Mouse (Mus musculus) CH12.LX (cell line): ENCODE data around the gene Plpp3. TPM values are rescaled to one million over a fixed set of nuclear protein-coding genes. Genes with fewer than 3 reads are reported as not detected.
A peak's percentile ranks its signal among the peaks of the same experiment; 100 is the strongest.

Experiments used
- DNase-seq: peaks from one replicate; pipeline ENCODE4 v3.0.0-alpha.2; 2013; ENCODE audit errors: extremely low read depth
- H3K27ac ChIP-seq: 2 replicates; pipeline ENCODE4 v1.5.1; 2012; ENCODE audit warnings: low read depth, mild to moderate bottlenecking, control low read depth, moderate library complexity; ENCODE audit not compliant: insufficient read depth
- H3K27me3 ChIP-seq: replicated peaks from 2 replicates; pipeline ENCODE3; 2012; ENCODE audit warnings: inconsistent platforms
- H3K36me3 ChIP-seq, 2 experiments: replicated peaks in 1 of 2; 2 replicates each; pipeline versions ENCODE3 to v1.6.1; 2012; ENCODE audit warnings: inconsistent platforms in 1 of 2, low read length in 1 of 2, mild to moderate bottlenecking in 1 of 2, mixed read lengths in 1 of 2, moderate library complexity in 1 of 2; ENCODE audit not compliant: control insufficient read depth in 1 of 2, insufficient read depth in 1 of 2
- H3K4me1 ChIP-seq, 2 experiments: 2 replicates each; pipeline ENCODE4 v1.6.1; 2012; ENCODE audit warnings: inconsistent platforms in 1 of 2, moderate library complexity in 1 of 2; ENCODE audit not compliant: insufficient read depth in 2 of 2, control insufficient read depth in 1 of 2
- H3K4me2 ChIP-seq: 2 replicates; pipeline ENCODE4 v1.6.1; 2012; ENCODE audit warnings: low read depth, mild to moderate bottlenecking, control low read depth; ENCODE audit not compliant: poor library complexity, insufficient read depth, severe bottlenecking
- H3K4me3 ChIP-seq, 3 experiments: fragments of 150-350 bp in 1 of 3; sonication (generic) in 1 of 3; replicated peaks in 1 of 3; 2 replicates each; pipeline versions ENCODE3 to v1.5.1; 2011 to 2012; ENCODE audit warnings: low read depth in 2 of 3, low read length in 2 of 3, mild to moderate bottlenecking in 2 of 3, moderate library complexity in 2 of 3, control low read depth in 1 of 3, improper control_type of control experiment in 1 of 3, inconsistent platforms in 1 of 3, mixed read lengths in 1 of 3; ENCODE audit not compliant: poor library complexity in 1 of 3
- H3K79me2 ChIP-seq: replicated peaks from 2 replicates; pipeline ENCODE4 v1.6.1; 2012; ENCODE audit warnings: mild to moderate bottlenecking, moderate library complexity; ENCODE audit not compliant: control insufficient read depth, poor library complexity, insufficient read depth, severe bottlenecking; ENCODE audit errors: extremely low read depth
- H3K9ac ChIP-seq: 2 replicates; pipeline ENCODE4 v1.6.1; 2012; ENCODE audit warnings: low read depth, mild to moderate bottlenecking, control low read depth, moderate library complexity; ENCODE audit not compliant: insufficient read depth
- H3K9me3 ChIP-seq: replicated peaks from 2 replicates; pipeline ENCODE3; 2012; ENCODE audit warnings: low read length, inconsistent platforms, mixed read lengths
- CTCF ChIP-seq, 2 experiments: IDR thresholded peaks in 1 of 2; conservative IDR thresholded peaks in 1 of 2; 2 replicates each; pipeline ENCODE4 v1.5.1; 2011 to 2012; ENCODE audit warnings: low read depth in 2 of 2, low read length in 2 of 2, improper control_type of control experiment in 1 of 2, inconsistent platforms in 1 of 2, mild to moderate bottlenecking in 1 of 2, moderate library complexity in 1 of 2
- GABPA ChIP-seq: IDR thresholded peaks from 2 replicates; pipeline ENCODE4 v1.6.1; 2012; ENCODE audit warnings: low read depth, low read length, improper control_type of control experiment, inconsistent platforms; ENCODE audit not compliant: insufficient replicate concordance
- IRF4 ChIP-seq: IDR thresholded peaks from 2 replicates; pipeline ENCODE4 v1.6.1; 2014; ENCODE audit warnings: low read depth, mild to moderate bottlenecking, inconsistent platforms, low read length, improper control_type of control experiment
- JUND ChIP-seq: conservative IDR thresholded peaks from 2 replicates; pipeline ENCODE4 v1.6.1; 2011; ENCODE audit warnings: low read depth, low read length, improper control_type of control experiment
- MAFK ChIP-seq: IDR thresholded peaks from 2 replicates; pipeline ENCODE4 v1.6.1; 2011; ENCODE audit warnings: low read length, improper control_type of control experiment; ENCODE audit not compliant: insufficient replicate concordance
- MAX ChIP-seq: IDR thresholded peaks from 2 replicates; pipeline ENCODE4 v1.6.1; 2011; ENCODE audit warnings: low read length, improper control_type of control experiment
- NELFE ChIP-seq: IDR thresholded peaks from 2 replicates; pipeline ENCODE4 v1.6.1; 2011; ENCODE audit warnings: low read depth, low read length, improper control_type of control experiment
- PAX5 ChIP-seq: IDR thresholded peaks from 2 replicates; pipeline ENCODE4 v1.6.1; 2012; ENCODE audit warnings: low read length, inconsistent platforms, mixed read lengths
- POLR2A ChIP-seq: IDR thresholded peaks from 2 replicates; pipeline ENCODE4 v1.6.1; 2011; ENCODE audit warnings: low read depth, mild to moderate bottlenecking, improper control_type of control experiment, low read length
- USF1 ChIP-seq: IDR thresholded peaks from 2 replicates; pipeline ENCODE4 v1.6.1; 2014; ENCODE audit warnings: low read depth, mild to moderate bottlenecking, inconsistent platforms, low read length, improper control_type of control experiment
- USF2 ChIP-seq: conservative IDR thresholded peaks from 2 replicates; pipeline ENCODE4 v1.6.1; 2011; ENCODE audit warnings: low read depth, low read length, improper control_type of control experiment
- dilution Hi-C: fragments of 300-500 bp; cut with MboI; formaldehyde crosslinking; loops from 2 replicates; pipeline ENCODE4 v1.14.3; 2020; ENCODE audit warnings: low sequenced_read_pairs; ENCODE audit not compliant: extremely low pct_unique_long_range_greater_than_20kb, extremely low pct_ligation_motif_present
- in situ Hi-C: fragments of 300-500 bp; cut with MboI; formaldehyde crosslinking; loops from 3 replicates; pipeline ENCODE4 v1.14.3; 2019; ENCODE audit warnings: low sequenced_read_pairs, low pct_ligation_motif_present, low pct_unique_long_range_greater_than_20kb, mixed read lengths
- polyA plus RNA-seq: library from polyadenylated mRNA; unstranded; fragments of >175 nt; gene quantifications from 2 replicates; pipeline ENCODE4 v1.2.1, GENCODE M21; 2012; ENCODE audit warnings: low read depth; ENCODE audit not compliant: insufficient read length
- total RNA-seq, 2 experiments: library from RNA; depleted of rRNA; stranded (reverse); fragments of 300-350 nt in 1 of 2; fragments of >200 nt in 1 of 2; gene quantifications; 2 replicates each; pipeline ENCODE4 v1.2.3; 2012 to 2014

The Plpp3 gene
- total and polyA plus RNA-seq, 3 experiments, result 0.34 to 1.6 (median 1.2) TPM

DNA sequence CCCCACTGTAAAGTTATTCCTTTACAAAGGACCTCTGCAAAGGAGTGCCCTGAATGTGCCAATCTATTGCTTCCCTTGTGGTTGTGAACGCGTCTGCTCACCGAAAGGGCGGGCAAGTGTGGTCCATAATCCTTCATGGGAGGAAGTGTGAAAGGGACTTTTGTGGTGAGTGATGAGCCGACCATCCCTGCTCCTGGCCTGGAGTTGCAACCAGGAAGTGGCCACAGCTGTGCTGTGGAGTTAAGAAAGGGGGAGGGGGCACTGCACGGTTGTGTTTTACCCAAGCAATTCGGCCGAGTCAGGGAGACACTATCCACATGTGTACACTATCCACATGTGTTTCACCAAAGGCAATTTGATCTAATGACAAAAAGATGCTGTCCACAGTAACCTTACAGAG lies 49.8 kb downstream of the Plpp3 start:
- H3K36me3 ChIP-seq, result peaks cover 0 to 4% of the 10 kb centered on the region in 2 experiments
- H3K4me3 ChIP-seq, result no peak overlapping the region
- no peaks in the 10 kb centered on the region for H3K27me3 ChIP-seq
- TF ChIP-seq JUND, result no peak
- TF ChIP-seq, all 38 proteins: peak for 0
- H3K4me2 ChIP-seq, result no peak overlapping the region
- H3K4me1 ChIP-seq, result peaks cover 3 to 15% of the 10 kb centered on the region in 2 experiments; a peak in 3 of 4 replicates
- H3K9me3 ChIP-seq, result no peaks in the 10 kb centered on the region
- in situ Hi-C loops (no loop called here), dilution Hi-C loops (no loop called here)
- H3K9ac ChIP-seq, result no peak overlapping the region
- H3K79me2 ChIP-seq, result no peaks in the 10 kb centered on the region
- no peak overlapping the region for H3K27ac ChIP-seq
- DNase-seq, result no peak

DNA sequence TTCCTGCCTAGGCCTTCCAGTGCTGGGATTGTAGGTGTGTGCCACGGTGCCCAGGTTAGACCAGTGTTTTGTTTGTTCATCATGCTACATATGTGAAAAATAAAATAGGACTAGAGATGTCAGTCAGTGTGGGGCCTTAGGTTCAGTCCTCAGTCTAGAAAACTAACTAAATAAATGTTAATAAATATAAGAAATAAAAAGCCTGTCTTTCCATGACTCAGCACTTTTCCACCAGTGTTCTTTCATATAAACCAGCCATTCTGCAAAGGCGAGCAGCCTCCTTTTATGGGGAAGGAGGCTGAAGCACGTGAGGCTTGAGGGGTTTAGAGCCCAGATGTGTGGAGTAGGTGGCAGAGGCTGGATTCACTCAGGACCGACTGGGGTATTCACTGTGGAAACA lies 50.5 kb downstream of the Plpp3 start:
- dilution Hi-C loops, result no loop called here
- Histone ChIP-seq H3K79me2 (no peaks in the 10 kb centered on the region), H3K27me3 (no peaks in the 10 kb centered on the region), H3K36me3 (peaks cover 0 to 4% of the 10 kb centered on the region in 2 experiments), H3K4me1 (peaks cover 3 to 15% of the 10 kb centered on the region in 2 experiments; a peak in 3 of 4 replicates), H3K9me3 (no peaks in the 10 kb centered on the region), H3K9ac (no peak overlapping the region), H3K4me2 (no peak overlapping the region), H3K27ac (no peak overlapping the region), H3K4me3 (no peak overlapping the region)
- in situ Hi-C loops, result no loop called here
- DNase-seq, result no peak
- peak; percentile 80 for TF ChIP-seq MAFK
- no peak for TF ChIP-seq GABPA

- no peak for TF ChIP-seq NELFE
- no peak for TF ChIP-seq USF2
- TF ChIP-seq MAX, result no peak
- TF ChIP-seq CTCF (conservative IDR thresholded peaks at IDR 0.05 in 1 of 2, IDR thresholded peaks at IDR 0.05 in 1 of 2; ENCODE audit: low read depth in 2 of 2, low read length in 2 of 2), result no peak
- no peak overlapping the region for H3K9ac ChIP-seq
- in situ Hi-C loops, result no loop called here
- no peak overlapping the region for H3K4me2 ChIP-seq
- no peaks in the 10 kb centered on the region for H3K27me3 ChIP-seq
- H3K4me3 ChIP-seq, result no peak overlapping the region
- dilution Hi-C loops, result no loop called here
- H3K36me3 ChIP-seq, result peaks cover 0 to 4% of the 10 kb centered on the region in 2 experiments
- H3K9me3 ChIP-seq, result no peaks in the 10 kb centered on the region
- H3K4me1 ChIP-seq, result peaks cover 3 to 15% of the 10 kb centered on the region in 2 experiments; a peak in 3 of 4 replicates
- DNase-seq, result no peak
- H3K27ac ChIP-seq, result no peak overlapping the region
- H3K79me2 ChIP-seq, result no peaks in the 10 kb centered on the region
These were observed 51.8 kb downstream of the Plpp3 start for GRCm38 (mm10) chr4:105208977-105209376.

DNA sequence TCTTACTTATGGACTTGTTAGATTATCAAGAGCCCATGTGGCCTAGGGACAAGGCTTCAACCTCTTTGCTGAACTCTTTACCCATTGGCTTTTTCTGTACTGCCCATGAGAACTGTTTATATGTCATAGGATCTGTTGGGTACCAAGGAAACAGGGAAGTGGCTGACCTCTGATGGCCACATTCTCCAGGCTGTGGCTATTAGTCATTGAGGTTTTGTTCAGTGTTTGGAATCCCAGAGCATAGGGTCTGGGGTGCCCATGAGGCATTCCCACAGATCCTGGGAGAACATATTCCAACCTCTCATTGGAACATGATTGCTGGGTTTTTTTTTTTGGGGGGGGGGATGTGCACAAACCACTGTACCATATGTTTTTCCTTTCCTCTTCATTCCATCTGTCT lies 56.2 kb downstream of the Plpp3 start:
- Histone ChIP-seq H3K4me3 (no peak overlapping the region), H3K27me3 (no peaks in the 10 kb centered on the region), H3K36me3 (peaks cover 0 to 5% of the 10 kb centered on the region in 2 experiments), H3K79me2 (no peaks in the 10 kb centered on the region), H3K4me1 (no peaks in the 10 kb centered on the region), H3K4me2 (no peak overlapping the region), H3K27ac (no peak overlapping the region), H3K9ac (no peak overlapping the region), H3K9me3 (no peaks in the 10 kb centered on the region)
- no peak for DNase-seq
- in situ Hi-C loops, result no loop called here
- dilution Hi-C loops, result no loop called here
- no peak for TF ChIP-seq POLR2A
- TF ChIP-seq NELFE, result no peak
- TF ChIP-seq PAX5, result no peak
- TF ChIP-seq USF2, result no peak
- no peak for TF ChIP-seq USF1
- no peak for TF ChIP-seq IRF4
